Mouse (Mus musculus) c-Kit-positive CD71-positive TER-119-negative erythroid progenitor cells, embryonic 14.5 days (primary cell): ENCODE results near the gene Fam98c.
"Not testable (repeated sequence)": the region's sequence is repeated elsewhere in the genome, so short reads cannot be mapped to it uniquely, and the experiment has no call there.

Source experiments
- DNase-seq: peaks from one replicate; pipeline ENCODE4 v3.0.0-alpha.2; 2013; ENCODE audit warnings: low read depth

Fam98c gene

DNA sequence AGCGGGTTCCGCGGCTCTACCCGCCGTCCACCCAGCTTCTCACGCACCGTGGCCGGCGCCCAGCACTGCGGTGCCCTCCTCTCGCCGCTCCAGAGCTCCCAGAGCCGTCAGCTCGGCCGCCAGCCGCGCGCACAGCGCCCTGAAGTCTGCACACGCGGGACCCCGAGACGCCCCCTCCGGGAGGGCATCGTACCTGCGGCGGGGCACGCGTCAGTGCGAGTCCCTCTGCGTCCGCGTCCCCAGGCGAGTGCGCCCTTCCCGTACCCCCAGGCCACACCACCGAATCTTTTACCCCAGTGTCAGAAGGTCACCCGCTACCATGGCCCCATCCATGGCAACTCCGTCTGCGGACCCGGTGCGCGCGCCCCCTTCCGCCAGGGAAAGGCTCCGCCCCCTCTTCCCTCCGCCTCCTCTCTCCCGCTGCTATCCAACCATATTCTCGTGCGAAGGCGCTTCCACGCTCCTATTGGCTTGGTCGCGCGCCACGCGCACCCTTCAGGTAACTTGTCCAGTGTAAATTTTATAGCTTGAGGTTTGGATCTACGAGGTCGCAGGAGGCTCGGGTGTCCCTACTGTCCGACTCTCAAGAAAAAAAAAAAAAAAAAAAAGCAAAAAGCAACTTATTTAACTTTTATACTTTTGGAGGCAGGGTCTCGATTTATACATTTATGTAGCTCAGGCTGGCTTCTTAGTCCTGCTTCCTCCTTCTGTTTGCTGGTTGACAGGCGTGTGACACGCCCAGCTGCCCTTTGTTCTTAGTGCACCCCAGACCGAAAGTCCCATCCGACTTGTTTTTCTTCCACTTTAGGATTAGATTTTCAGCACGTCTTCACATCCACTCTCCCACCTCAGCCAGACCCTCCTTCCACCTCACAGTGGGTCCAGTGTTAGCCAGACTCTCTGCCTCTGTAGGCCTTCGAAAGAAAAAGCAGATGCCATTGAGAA is at the start of gene Fam98c:
Fam98c (minus strand) TSS at position 397 of the 945 bp plus-strand sequence.
- peak; percentile 71 for DNase-seq

DNA sequence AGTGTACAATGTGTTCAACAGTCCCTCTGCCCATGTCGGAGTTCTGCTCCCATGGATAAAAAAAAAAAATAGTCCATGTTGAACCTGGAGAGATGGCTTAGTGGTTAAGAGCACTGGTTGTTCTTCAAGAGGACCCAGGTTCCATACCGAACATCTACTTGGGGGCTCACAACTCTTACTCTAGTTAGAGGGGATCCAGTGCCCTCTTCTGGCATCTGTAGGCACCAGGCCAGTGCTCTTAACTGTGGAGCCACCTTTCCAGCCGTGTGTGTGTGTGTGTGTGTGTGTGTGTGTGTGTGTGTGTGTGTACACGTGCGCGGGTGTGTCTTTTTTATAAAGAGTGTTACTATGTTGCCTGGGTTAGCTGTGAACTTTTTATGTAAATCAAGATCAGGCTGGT is 46.5 kb upstream of the Fam98c start:
- no peak for DNase-seq

GRCm38 (mm10) chr7:29194230-29194629 is 38.2 kb upstream of the Fam98c start:
- DNase-seq = not testable (repeated sequence)

GRCm38 (mm10) chr7:29181323-29181722 is 25.3 kb upstream of the Fam98c start:
- DNase-seq = not testable (repeated sequence)

DNA sequence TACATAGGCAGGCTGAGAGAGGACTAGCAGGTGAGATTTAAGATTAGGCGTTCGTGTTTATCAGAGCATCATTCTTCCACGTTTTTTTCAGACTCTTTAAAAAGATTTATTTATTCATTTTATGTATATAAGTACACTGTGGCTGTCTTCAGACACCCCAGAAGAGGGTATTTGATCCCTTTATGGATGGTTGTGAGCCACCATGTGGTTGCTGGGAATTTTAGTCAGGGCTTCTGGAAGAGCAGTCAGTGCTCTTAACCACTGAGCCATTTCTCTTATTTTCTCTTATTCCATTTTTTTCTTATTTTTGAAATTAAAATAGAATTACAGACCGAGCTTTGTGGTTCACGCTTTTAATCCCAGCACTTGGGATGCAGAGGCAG is 24.8 kb upstream of the Fam98c start:
- no peak for DNase-seq

DNA sequence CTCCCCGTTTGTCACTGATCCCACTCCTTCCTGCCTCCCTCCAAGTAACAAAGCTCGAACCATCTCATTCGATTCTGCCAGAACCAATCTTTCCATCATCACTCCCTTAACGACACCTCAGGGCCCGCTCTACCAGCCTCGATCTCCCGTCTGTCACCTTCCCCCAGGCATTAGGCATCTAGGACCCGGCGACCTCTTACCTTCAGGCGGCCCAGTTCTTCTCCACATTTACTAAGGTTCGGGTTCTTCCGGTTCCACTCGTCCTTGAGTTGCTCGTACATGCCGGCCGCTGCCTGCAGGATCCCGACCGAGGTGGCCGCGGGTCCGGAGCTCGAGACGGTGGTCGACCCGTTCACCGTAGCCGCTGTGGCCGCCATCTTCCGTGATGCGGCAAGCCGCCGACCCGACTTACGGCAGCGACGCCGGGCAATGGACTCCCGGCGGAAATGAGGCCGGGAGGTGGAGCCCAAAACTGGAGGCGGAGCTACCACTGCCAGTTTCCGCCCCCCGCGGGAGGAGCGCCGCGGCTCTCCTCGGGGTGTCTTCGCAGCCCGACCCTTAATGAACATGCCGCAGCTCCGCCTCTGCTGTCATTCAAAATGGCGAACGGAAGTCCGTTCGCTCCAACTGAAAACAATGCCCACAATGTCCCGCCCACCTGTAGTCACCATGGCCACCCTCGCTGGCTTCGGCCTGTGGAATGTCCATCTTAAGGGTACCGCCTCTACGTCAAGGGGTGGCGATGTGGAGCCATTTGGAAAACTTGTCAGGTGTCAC is 24.2 kb upstream of the Fam98c start, which contains the start of gene Psmd8:
Psmd8 (minus strand) TSS at position 625 of the 777 bp plus-strand sequence.
- DNase-seq = peak; percentile 94

- no peak for DNase-seq
Observed at GRCm38 (mm10) chr7:29179323-29179722, 23.3 kb upstream of the Fam98c start.

GRCm38 (mm10) chr7:29178106-29178505 is 22.1 kb upstream of the Fam98c start:
- DNase-seq = no peak

GRCm38 (mm10) chr7:29172390-29173016 is 16.5 kb upstream of the Fam98c start:
- no peak for DNase-seq

DNA sequence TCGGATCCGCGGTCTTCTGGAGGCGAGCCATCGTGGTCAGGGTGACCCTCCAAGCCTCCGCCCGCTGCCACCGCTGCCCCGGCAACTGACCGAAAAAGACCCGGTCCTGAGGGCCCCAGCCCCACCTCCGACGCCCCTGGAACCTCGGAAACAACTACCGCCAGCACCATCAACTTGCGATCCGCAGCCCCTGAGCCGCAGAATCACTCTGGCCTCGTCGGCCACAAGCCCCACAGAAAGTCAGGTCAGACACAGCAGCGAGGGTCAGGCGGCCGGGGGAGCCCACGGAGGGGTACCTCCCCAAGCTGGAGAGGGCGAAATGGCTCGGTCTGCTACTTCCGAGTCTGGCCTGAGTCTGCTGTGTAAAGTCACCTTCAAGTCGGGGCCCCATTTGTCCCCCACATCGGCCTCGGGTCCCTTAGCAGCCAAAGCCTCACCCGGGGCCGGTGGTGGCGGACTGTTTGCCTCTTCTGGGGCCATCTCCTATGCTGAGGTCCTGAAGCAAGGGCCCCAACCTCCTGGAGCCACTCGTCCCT is 15.6 kb upstream of the Fam98c start:
- no peak for DNase-seq

DNA sequence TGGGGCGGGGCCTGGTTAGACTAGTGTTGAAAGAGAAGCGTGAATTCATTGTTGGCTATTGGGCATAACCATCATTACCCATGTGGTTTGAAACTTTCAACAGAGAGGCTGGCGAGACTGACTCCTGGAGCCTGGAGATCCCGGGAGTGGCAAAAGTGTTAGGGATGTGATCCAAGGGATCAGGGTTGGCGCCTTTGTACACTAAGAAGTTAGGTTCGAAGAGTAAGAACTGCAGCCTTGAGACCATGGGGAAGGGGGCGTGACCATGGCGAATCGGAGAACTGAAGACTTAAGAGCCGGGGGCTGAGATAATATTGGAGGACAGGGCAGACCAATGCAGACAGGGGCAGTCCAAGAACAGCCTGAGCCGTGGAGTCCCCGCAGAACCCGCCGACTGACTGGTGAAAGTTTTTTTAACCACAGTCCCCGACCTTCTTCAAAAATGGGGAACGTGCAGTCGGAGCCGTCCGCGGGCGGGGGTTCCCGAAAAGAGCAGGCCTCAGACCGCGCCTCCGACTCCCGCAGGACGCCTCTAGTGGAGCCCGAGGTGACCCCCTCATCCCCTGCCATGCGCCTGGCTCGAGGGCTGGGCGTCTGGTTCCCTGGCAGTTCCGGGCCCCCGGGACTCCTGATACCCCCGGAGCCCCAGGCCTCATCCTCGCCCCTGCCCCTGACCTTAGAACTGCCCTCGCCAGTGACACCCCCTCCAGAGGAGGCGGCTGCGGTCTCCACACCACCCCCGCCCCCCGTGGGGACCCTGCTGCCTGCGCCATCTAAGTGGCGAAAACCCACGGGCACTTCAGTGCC is 14.9 kb upstream of the Fam98c start:
- no peak for DNase-seq

DNA sequence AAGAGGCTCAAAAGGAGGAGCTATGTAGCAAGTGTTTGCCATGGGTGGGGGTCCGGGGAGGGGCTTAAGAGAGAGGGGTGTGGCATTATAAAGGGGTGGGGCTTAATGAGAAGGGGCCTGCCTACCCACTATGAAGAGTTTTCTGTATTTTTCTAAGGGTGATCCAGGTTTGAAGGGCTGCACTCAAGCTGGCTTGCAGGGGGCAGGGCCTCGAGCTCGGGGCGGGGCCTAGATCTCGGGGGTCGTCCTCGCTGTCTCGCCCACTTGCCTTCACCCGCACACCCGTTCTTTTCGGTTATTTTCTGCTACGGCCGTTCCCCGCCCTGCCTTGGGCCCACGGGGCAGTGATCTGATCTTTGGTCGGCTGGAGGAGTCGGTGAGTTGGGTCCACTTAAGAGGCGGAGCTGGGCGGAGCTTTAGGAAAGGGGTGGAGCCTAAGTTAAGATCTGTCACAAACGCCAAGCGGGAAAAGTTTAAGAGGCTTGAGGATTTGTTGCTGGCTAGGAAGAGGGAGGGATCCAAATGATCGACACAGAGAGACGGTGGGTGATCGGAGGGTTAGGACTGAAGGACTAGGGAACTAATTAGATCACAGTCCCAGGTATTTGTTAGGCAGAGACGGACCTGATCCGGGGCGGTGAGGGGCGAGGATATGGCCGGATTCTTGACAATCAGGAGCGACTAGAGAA is 14.2 kb upstream of the Fam98c start, which contains the start of the genes Ggn and Spred3:
Ggn (plus strand) TSS at position 145 of the 689 bp plus-strand sequence.
Spred3 (minus strand) TSS at position 346 of the 689 bp plus-strand sequence.
- peak; percentile 81 for DNase-seq

GRCm38 (mm10) chr7:29169231-29170065 is 13.4 kb upstream of the Fam98c start:
- DNase-seq = no peak

DNA sequence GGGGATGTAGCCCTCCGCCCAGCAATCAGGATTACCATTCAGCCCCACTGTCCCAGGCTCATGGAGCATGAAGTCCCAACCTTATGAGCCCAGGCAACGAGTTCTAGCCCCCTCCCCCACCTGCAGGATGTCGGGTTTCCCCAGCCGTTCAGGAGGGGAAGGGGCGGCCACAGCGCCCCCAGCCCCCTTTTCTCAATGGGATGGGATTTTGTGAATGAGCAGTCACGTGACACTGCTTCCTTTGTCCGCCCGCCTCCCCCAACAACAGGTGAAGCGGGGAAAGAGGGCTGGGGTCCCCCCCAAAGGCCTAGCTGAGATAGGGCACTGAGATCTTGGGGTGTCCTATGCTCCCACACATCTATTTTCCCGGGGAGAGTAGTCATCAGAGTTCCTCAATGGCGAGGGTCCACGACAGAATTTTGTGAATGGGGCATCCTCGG is 12.8 kb upstream of the Fam98c start:
- no peak for DNase-seq

DNA sequence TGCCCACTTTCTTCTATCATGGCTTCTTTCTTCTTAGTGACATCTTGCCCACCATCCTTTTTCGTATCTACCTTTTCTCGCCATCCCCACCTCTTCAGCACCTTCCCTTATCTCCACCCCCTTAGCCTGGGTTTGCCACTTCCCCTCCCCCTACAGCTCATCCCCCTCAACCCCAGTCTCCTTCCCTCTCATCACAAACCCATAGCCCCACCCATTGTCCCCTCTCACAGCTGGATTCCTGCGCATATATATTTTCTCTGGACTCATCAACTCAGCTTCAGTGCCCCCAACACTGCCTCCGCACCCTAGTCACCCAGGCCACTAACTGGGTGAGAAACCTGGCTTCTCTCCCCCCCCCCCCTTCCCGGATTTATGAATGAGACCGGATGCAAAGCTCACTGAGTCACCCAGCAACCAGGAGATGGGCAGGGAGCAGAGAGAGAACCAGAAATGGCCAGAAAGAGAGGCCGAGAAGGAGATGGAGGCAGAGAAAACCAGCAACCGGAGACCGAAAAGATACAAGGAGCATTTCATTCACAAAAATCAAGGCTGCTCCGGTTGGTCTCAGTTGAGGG is 12.2 kb upstream of the Fam98c start:
- no peak for DNase-seq

GRCm38 (mm10) chr7:29167656-29168055 is 11.6 kb upstream of the Fam98c start:
- DNase-seq = no peak

DNA sequence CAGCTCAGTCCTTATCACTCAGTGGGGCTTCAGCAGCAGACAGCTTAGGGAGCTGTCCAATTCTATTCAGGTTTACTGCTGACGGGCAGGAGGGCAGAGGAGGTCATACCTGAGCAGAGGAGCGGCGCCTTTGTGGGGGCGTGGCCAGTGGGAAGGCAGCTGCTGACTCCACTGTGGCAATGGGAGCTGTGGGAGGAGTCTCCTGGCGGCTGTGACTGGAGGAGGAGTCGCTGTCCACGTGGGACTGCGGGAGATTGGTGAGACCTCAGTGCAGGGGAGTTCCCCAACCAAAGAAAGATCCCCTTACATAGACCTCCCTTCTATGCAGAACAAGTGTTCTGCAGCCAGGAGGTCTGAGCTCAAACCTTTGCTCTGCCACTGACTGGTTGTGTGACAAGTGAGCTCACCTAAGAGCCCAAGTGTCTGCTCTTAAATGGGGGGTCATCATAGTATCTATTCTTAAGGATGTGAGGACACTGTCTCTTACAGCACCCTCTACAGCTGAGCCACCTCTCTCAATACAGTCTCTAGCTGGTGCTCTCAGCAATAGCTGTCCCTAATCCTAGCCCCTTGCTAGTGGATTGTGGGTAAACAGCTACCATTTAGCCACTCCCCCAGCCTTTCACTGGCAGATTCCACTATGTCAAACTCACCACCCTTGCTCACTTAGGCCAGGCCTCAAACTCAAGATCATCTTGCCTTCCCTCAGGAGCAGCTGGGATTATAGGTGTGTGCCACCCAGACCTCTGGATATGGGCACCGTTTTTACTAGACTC is 6.9 kb upstream of the Fam98c start:
- no peak for DNase-seq

- no peak for DNase-seq
Observed at GRCm38 (mm10) chr7:29162294-29162693, 6.3 kb upstream of the Fam98c start.
